Mouse (Mus musculus) lung, adult 2 months (tissue): Measurements from ENCODE around the gene Gse1.

ENCODE experiments used
- CTCF ChIP-seq: fragments of 200-500 bp; IDR thresholded peaks from 2 replicates; pipeline ENCODE4 v1.5.1; 2011; ENCODE audit warnings: mild to moderate bottlenecking, low read length, control low read depth; ENCODE audit not compliant: insufficient read depth
- POLR2A ChIP-seq: fragments of 200-500 bp; IDR thresholded peaks from 2 replicates; pipeline ENCODE4 v1.6.1; 2011; ENCODE audit warnings: low read depth, mild to moderate bottlenecking, control low read depth, low read length, borderline replicate concordance; ENCODE audit errors: extremely low read depth

DNA sequence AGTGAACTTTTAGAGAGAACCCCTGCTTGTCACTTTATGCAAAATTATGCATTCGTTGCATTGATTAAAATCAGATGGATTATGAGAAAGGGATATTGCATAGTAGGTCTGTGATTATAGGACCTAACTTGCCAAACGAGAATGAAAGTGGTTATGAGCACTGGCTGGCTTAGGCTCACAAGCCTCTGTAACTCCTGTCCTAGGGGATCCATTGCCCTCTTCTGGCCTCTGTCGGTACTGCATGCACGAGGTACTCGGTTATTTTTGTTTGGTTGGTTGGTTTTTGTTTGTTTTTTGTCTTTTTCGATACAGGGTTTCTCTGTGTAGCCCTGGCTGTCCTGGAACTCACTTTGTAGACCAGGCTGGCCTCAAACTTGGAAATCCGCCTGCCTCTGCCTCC lies 379.6 kb downstream of the Gse1 start:
- no peak for TF ChIP-seq POLR2A
- TF ChIP-seq CTCF, result peak; percentile 87
